Mouse (Mus musculus): ENCODE data around the gene P3h4. TPM values are rescaled to one million over a fixed set of nuclear protein-coding genes. Genes with fewer than 3 reads are reported as not detected.
A peak's percentile ranks its signal among the peaks of the same experiment; 100 is the strongest.

The P3h4 gene
- polyA plus RNA-seq, 1 experiment from 2014 or later, result 69.1 TPM

- Histone ChIP-seq H3K4me3 (ENCODE audit: low read length) (no peak overlapping the region), H3K9me3 (ENCODE audit: low read length) (no peaks in the 10 kb centered on the region), H3K4me2 (replicated peaks; ENCODE audit: low read depth, low read length) (no peak overlapping the region), H3K9ac (replicated peaks; ENCODE audit: low read length) (no peak overlapping the region), H3K36me3 (ENCODE audit: insufficient read depth, low read length) (no peaks in the 10 kb centered on the region), H3K27me3 (ENCODE audit: insufficient read depth, low read length) (no peaks in the 10 kb centered on the region), H3K4me1 (ENCODE audit: insufficient read depth, low read length) (peaks cover 25% of the 10 kb centered on the region), H3K27ac (ENCODE audit: low read length) (no peak overlapping the region; the same call in 1 of the 2 replicates)
- WGBS, result 26% methylated on average over 6 of the region's 6 CpGs
- ATAC-seq (ENCODE audit: low FRiP score, low TSS enrichment), result no peak
These were observed 12.4 kb downstream of the P3h4 start for GRCm38 (mm10) chr11:100402240-100402639.

- WGBS, result 76% methylated on average over 6 of the region's 6 CpGs
- H3K27me3 ChIP-seq (ENCODE audit: insufficient read depth, low read length), result no peaks in the 10 kb centered on the region
- H3K36me3 ChIP-seq (ENCODE audit: insufficient read depth, low read length), result no peaks in the 10 kb centered on the region
- no peaks in the 10 kb centered on the region for H3K9me3 ChIP-seq (ENCODE audit: low read length)
- peaks cover 33% of the 10 kb centered on the region for H3K4me1 ChIP-seq (ENCODE audit: insufficient read depth, low read length)
- no peak overlapping the region for H3K27ac ChIP-seq (ENCODE audit: low read length)
- no peak overlapping the region for H3K4me2 ChIP-seq (replicated peaks; ENCODE audit: low read depth, low read length)
- H3K9ac ChIP-seq (replicated peaks; ENCODE audit: low read length), result no peak overlapping the region
- H3K4me3 ChIP-seq (ENCODE audit: low read length), result no peak overlapping the region
- ATAC-seq (ENCODE audit: low FRiP score, low TSS enrichment), result no peak
These were observed 13.8 kb downstream of the P3h4 start for GRCm38 (mm10) chr11:100400842-100401241.

- Histone ChIP-seq H3K9me3 (ENCODE audit: low read length) (no peaks in the 10 kb centered on the region), H3K36me3 (ENCODE audit: insufficient read depth, low read length) (no peaks in the 10 kb centered on the region), H3K4me3 (ENCODE audit: low read length) (no peak overlapping the region), H3K9ac (replicated peaks; ENCODE audit: low read length) (no peak overlapping the region), H3K4me2 (replicated peaks; ENCODE audit: low read depth, low read length) (no peak overlapping the region), H3K27me3 (ENCODE audit: insufficient read depth, low read length) (no peaks in the 10 kb centered on the region), H3K27ac (ENCODE audit: low read length) (no peak overlapping the region), H3K4me1 (ENCODE audit: insufficient read depth, low read length) (peaks cover 42% of the 10 kb centered on the region)
- WGBS, result 76% methylated on average over 12 of the region's 12 CpGs
- ATAC-seq (ENCODE audit: low FRiP score, low TSS enrichment), result no peak
These were observed 14.7 kb downstream of the P3h4 start for GRCm38 (mm10) chr11:100399727-100400538.

GRCm38 (mm10) chr11:100399320-100399719, 15.3 kb downstream of the P3h4 start:
- no peak overlapping the region for H3K4me2 ChIP-seq (replicated peaks; ENCODE audit: low read depth, low read length)
- H3K27ac ChIP-seq (ENCODE audit: low read length), result no peak overlapping the region
- H3K4me3 ChIP-seq (ENCODE audit: low read length), result no peak overlapping the region
- H3K9me3 ChIP-seq (ENCODE audit: low read length), result no peaks in the 10 kb centered on the region
- no peak for ATAC-seq (ENCODE audit: low FRiP score, low TSS enrichment)
- no peaks in the 10 kb centered on the region for H3K36me3 ChIP-seq (ENCODE audit: insufficient read depth, low read length)
- WGBS, result 57% methylated on average over 9 of the region's 9 CpGs
- peaks cover 48% of the 10 kb centered on the region for H3K4me1 ChIP-seq (ENCODE audit: insufficient read depth, low read length)
- no peaks in the 10 kb centered on the region for H3K27me3 ChIP-seq (ENCODE audit: insufficient read depth, low read length)
- H3K9ac ChIP-seq (replicated peaks; ENCODE audit: low read length), result no peak overlapping the region

- Histone ChIP-seq H3K36me3 (ENCODE audit: insufficient read depth, low read length) (no peaks in the 10 kb centered on the region), H3K27ac (ENCODE audit: low read length) (no peak overlapping the region), H3K4me2 (replicated peaks; ENCODE audit: low read depth, low read length) (no peak overlapping the region), H3K27me3 (ENCODE audit: insufficient read depth, low read length) (no peaks in the 10 kb centered on the region), H3K4me1 (ENCODE audit: insufficient read depth, low read length) (peaks cover 50% of the 10 kb centered on the region), H3K4me3 (ENCODE audit: low read length) (no peak overlapping the region), H3K9ac (replicated peaks; ENCODE audit: low read length) (no peak overlapping the region), H3K9me3 (ENCODE audit: low read length) (no peaks in the 10 kb centered on the region)
- ATAC-seq (ENCODE audit: low FRiP score, low TSS enrichment), result no peak
- WGBS, result 92% methylated on average over 7 of the region's 7 CpGs
These were observed 16.1 kb downstream of the P3h4 start for GRCm38 (mm10) chr11:100398517-100398916.

- Histone ChIP-seq H3K27me3 (ENCODE audit: insufficient read depth, low read length) (no peaks in the 10 kb centered on the region), H3K4me3 (ENCODE audit: low read length) (peak within 1 kb of the TSS; percentile 86), H3K9ac (replicated peaks; ENCODE audit: low read length) (peak within 1 kb of the TSS; percentile 93), H3K4me2 (replicated peaks; ENCODE audit: low read depth, low read length) (peak within 1 kb of the TSS; percentile 75), H3K4me1 (ENCODE audit: insufficient read depth, low read length) (peaks cover 49% of the 10 kb centered on the region), H3K9me3 (ENCODE audit: low read length) (no peaks in the 10 kb centered on the region), H3K36me3 (ENCODE audit: insufficient read depth, low read length) (no peaks in the 10 kb centered on the region), H3K27ac (ENCODE audit: low read length) (peak within 1 kb of the TSS; percentile 94)
- 1% methylated on average over 37 of the region's 37 CpGs for WGBS
- peak; percentile 98 for ATAC-seq (ENCODE audit: low FRiP score, low TSS enrichment)
These were observed 16.8 kb downstream of the P3h4 start, which contains the start of gene Jup for GRCm38 (mm10) chr11:100397600-100398389. TSS of gene Jup (minus strand) at chr11:100397763.

- no peaks in the 10 kb centered on the region for H3K9me3 ChIP-seq (ENCODE audit: low read length)
- peak overlapping the region; percentile 75 for H3K4me2 ChIP-seq (replicated peaks; ENCODE audit: low read depth, low read length)
- H3K36me3 ChIP-seq (ENCODE audit: insufficient read depth, low read length), result no peaks in the 10 kb centered on the region
- peak; percentile 20 for ATAC-seq (ENCODE audit: low FRiP score, low TSS enrichment)
- peaks cover 49% of the 10 kb centered on the region for H3K4me1 ChIP-seq (ENCODE audit: insufficient read depth, low read length)
- H3K4me3 ChIP-seq (ENCODE audit: low read length), result peak overlapping the region; percentile 86
- peak overlapping the region; percentile 94 for H3K27ac ChIP-seq (ENCODE audit: low read length)
- H3K27me3 ChIP-seq (ENCODE audit: insufficient read depth, low read length), result no peaks in the 10 kb centered on the region
- WGBS, result 1% methylated on average over 42 of the region's 42 CpGs
- H3K9ac ChIP-seq (replicated peaks; ENCODE audit: low read length), result peak overlapping the region; percentile 93
These were observed 17.6 kb downstream of the P3h4 start for GRCm38 (mm10) chr11:100396886-100397599.

- Histone ChIP-seq H3K9me3 (ENCODE audit: low read length) (no peaks in the 10 kb centered on the region), H3K9ac (replicated peaks; ENCODE audit: low read length) (peak overlapping the region; percentile 93), H3K36me3 (ENCODE audit: insufficient read depth, low read length) (no peaks in the 10 kb centered on the region), H3K4me2 (replicated peaks; ENCODE audit: low read depth, low read length) (peak overlapping the region; percentile 75), H3K4me1 (ENCODE audit: insufficient read depth, low read length) (peaks cover 55% of the 10 kb centered on the region), H3K4me3 (ENCODE audit: low read length) (peak overlapping the region; percentile 86), H3K27ac (ENCODE audit: low read length) (peak overlapping the region; percentile 94), H3K27me3 (ENCODE audit: insufficient read depth, low read length) (no peaks in the 10 kb centered on the region)
- 24% methylated on average over 17 of the region's 17 CpGs for WGBS
- 0 out of 2 replicates have a peak, but pooled peaks have one; percentile 4 for ATAC-seq (ENCODE audit: low FRiP score, low TSS enrichment)
These were observed 18.6 kb downstream of the P3h4 start for GRCm38 (mm10) chr11:100395861-100396631.

GRCm38 (mm10) chr11:100395200-100395599, 19.4 kb downstream of the P3h4 start:
- peak; percentile 10; the same call in 1 of the 2 replicates for ATAC-seq (ENCODE audit: low FRiP score, low TSS enrichment)
- peak overlapping the region; percentile 86 for H3K4me3 ChIP-seq (ENCODE audit: low read length)
- no peaks in the 10 kb centered on the region for H3K36me3 ChIP-seq (ENCODE audit: insufficient read depth, low read length)
- H3K9ac ChIP-seq (replicated peaks; ENCODE audit: low read length), result peak overlapping the region; percentile 93
- no peaks in the 10 kb centered on the region for H3K9me3 ChIP-seq (ENCODE audit: low read length)
- H3K4me2 ChIP-seq (replicated peaks; ENCODE audit: low read depth, low read length), result peak overlapping the region; percentile 75
- H3K27me3 ChIP-seq (ENCODE audit: insufficient read depth, low read length), result no peaks in the 10 kb centered on the region
- 6% methylated on average over 11 of the region's 11 CpGs for WGBS
- peak overlapping the region; percentile 94 for H3K27ac ChIP-seq (ENCODE audit: low read length)
- H3K4me1 ChIP-seq (ENCODE audit: insufficient read depth, low read length), result peaks cover 64% of the 10 kb centered on the region

Measured in kidney, embryonic 16.5 days (tissue).